Mouse (Mus musculus) neural tube, embryonic 11.5 days (tissue): ENCODE measurements around the gene Rasip1. TPM values are rescaled to one million over a fixed set of nuclear protein-coding genes. Genes with fewer than 3 reads are reported as not detected.
"Not testable (repeated sequence)": the region's sequence is repeated elsewhere in the genome, so short reads cannot be mapped to it uniquely, and the experiment has no call there.

Experiments used
- ATAC-seq: fragments of 200-750 bp; cut with Nextera tagmentation; 2 replicates; pipeline ENCODE4 v1.8.0; 2017; ENCODE audit warnings: moderate number of reproducible peaks, mild to moderate bottlenecking, moderate TSS enrichment, moderate library complexity; ENCODE audit not compliant: insufficient read depth, low FRiP score, low TSS enrichment
- DNase-seq: peaks from one replicate; pipeline ENCODE4 v3.0.0-alpha.2; 2015; ENCODE audit warnings: low spot score
- H3K27ac ChIP-seq: fragments of 300-500 bp; sonication (generic); 2 replicates; pipeline ENCODE4 v1.5.1; 2014; ENCODE audit warnings: low read depth, mild to moderate bottlenecking, low read length
- H3K27me3 ChIP-seq: fragments of 300-500 bp; sonication (generic); 2 replicates; pipeline ENCODE4 v1.6.1; 2014; ENCODE audit warnings: mild to moderate bottlenecking, low read length, mixed read lengths; ENCODE audit not compliant: control insufficient read depth, insufficient read depth
- H3K36me3 ChIP-seq: fragments of 300-500 bp; sonication (generic); 2 replicates; pipeline ENCODE4 v1.6.1; 2014; ENCODE audit warnings: mild to moderate bottlenecking, low read length, moderate library complexity, mixed read lengths; ENCODE audit not compliant: control insufficient read depth, insufficient read depth
- H3K4me1 ChIP-seq: fragments of 300-500 bp; sonication (generic); 2 replicates; pipeline ENCODE4 v1.6.1; 2014; ENCODE audit warnings: low read length, mixed read lengths; ENCODE audit not compliant: control insufficient read depth, insufficient read depth
- H3K4me2 ChIP-seq: fragments of 300-500 bp; sonication (generic); 2 replicates; pipeline ENCODE4 v1.6.1; 2014; ENCODE audit warnings: low read depth, mild to moderate bottlenecking, moderate library complexity
- H3K4me3 ChIP-seq: fragments of 300-500 bp; sonication (generic); 2 replicates; pipeline ENCODE4 v1.5.1; 2014; ENCODE audit warnings: low read depth, low read length
- H3K9ac ChIP-seq: fragments of 300-500 bp; sonication (generic); 2 replicates; pipeline ENCODE4 v1.6.1; 2014; ENCODE audit warnings: mild to moderate bottlenecking, low read length
- H3K9me3 ChIP-seq: fragments of 300-500 bp; sonication (generic); 2 replicates; pipeline ENCODE4 v1.6.1; 2016; ENCODE audit warnings: low read length; ENCODE audit not compliant: control insufficient read depth
- WGBS: fragments of 180-500 bp; shearing (Covaris S2); extraction: QIAGEN DNeasy Blood & Tissue Kit; methylation state at CpG from one replicate; pipeline ENCODE4 v1.1.7; 2014; 5-methylcytosine and 5-hydroxymethylcytosine counted together
- polyA plus RNA-seq: library from polyadenylated mRNA; unstranded; fragments of >200 nt; fragmentation: Nextera tagmentation; extraction: Ambion mirVana; gene quantifications from 2 replicates; pipeline ENCODE4 v1.2.1, GENCODE M21; 2014

Rasip1 gene
- polyA plus RNA-seq, 1 experiment from 2014 or later: 5.7 TPM

DNA sequence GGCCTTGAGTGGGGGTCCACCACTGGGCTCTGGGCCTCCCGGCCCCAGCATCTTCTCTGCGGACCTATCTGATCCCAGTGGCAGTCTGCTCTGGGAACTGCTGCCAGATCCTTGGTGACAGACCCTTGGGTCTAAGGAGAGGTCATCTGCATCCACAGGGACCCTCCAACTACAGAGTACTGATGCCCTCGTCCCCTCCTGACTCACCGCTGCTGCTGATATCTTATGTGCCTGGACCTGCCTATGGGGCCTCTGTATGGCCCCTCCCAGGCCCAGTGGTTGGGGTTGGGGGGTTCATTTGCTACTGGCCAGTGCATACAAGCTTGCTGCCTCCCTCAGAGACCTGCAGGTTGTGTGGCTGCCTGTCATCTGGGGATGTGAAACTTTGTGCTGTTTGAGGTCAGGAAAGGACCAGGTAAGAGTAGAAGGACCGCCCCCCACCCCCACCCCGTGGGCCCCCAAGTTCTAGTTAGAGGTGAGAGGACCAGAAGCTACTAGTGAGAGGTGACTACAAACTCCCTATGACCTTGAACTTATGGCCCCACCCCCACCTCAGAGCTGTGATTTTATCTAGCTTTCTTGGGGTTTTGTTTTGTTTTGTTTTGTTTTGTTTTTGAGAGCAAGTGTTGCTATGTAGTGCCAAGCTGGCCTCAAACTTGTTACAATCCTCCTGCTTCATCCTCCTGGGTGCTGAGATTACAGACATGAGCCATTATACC, 17.7 kb downstream of the Rasip1 start:
- DNase-seq (no peak), ATAC-seq (no peak)
- 67% methylated on average over 6 of the region's 6 CpGs for WGBS
- Histone ChIP-seq H3K4me1 (peaks cover 16% of the 10 kb centered on the region), H3K9ac (peak overlapping the region; percentile 53; the same call in 1 of the 2 replicates), H3K36me3 (no peaks in the 10 kb centered on the region), H3K27me3 (no peaks in the 10 kb centered on the region), H3K4me3 (peak overlapping the region; percentile 33; the same call in 1 of the 2 replicates), H3K27ac (peak overlapping the region; percentile 79; the same call in 1 of the 2 replicates), H3K4me2 (peak overlapping the region; percentile 73), H3K9me3 (no peaks in the 10 kb centered on the region)

DNA sequence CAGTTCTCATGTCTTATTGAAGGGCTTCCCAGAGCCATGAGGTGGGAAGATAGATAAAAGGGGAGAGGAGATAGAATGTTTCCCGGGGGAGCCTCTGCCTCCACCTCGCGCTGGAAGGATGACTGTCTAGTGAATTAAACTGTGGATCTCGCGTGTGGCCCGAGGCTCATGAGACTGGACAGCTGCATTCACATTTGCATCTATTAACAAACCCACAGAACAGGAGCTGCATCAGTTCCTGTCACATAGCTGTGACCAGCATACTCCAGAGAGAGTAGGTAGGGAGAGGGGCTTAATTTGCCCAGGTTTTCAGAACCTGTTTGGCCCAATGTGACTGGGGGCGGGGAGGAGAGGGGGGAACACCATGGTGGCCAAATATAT, 18.3 kb downstream of the Rasip1 start:
- ATAC-seq (no peak), DNase-seq (no peak)
- Histone ChIP-seq H3K9me3 (no peaks in the 10 kb centered on the region), H3K4me3 (no peak overlapping the region), H3K36me3 (no peaks in the 10 kb centered on the region), H3K27ac (no peak overlapping the region), H3K27me3 (no peaks in the 10 kb centered on the region), H3K4me1 (peaks cover 16% of the 10 kb centered on the region), H3K9ac (no peak overlapping the region), H3K4me2 (no peak overlapping the region)
- WGBS: 77% methylated on average over 7 of the region's 7 CpGs

DNA sequence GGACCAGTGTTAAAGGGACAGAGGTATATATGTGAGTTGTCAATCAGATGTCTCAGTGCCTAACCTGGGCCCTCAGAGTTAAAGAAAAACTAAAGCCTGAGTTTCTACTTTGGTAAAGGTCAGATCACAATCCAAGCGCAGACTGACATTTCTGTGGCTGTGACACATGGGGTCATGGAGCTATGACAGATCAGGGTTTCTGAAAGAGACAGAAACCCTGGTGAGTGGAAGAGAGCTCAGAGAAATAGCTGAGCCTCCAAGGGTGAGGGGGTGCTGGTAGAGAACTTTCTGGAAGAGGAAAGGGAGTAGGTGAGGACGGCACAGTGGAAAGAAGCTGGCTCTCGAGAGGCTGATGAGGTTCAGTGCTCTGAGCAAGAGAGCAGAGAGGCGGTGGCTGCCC, 19.4 kb downstream of the Rasip1 start:
- H3K9me3 ChIP-seq: no peaks in the 10 kb centered on the region
- H3K27ac ChIP-seq: no peak overlapping the region
- DNase-seq (no peak), ATAC-seq (no peak)
- H3K4me1 ChIP-seq: peaks cover 16% of the 10 kb centered on the region
- H3K4me2 ChIP-seq: no peak overlapping the region
- no peak overlapping the region for H3K4me3 ChIP-seq
- WGBS: 87% methylated on average over 4 of the region's 4 CpGs
- H3K27me3 ChIP-seq: no peaks in the 10 kb centered on the region
- H3K9ac ChIP-seq: peak overlapping the region; percentile 22; the same call in 1 of the 2 replicates
- no peaks in the 10 kb centered on the region for H3K36me3 ChIP-seq

DNA sequence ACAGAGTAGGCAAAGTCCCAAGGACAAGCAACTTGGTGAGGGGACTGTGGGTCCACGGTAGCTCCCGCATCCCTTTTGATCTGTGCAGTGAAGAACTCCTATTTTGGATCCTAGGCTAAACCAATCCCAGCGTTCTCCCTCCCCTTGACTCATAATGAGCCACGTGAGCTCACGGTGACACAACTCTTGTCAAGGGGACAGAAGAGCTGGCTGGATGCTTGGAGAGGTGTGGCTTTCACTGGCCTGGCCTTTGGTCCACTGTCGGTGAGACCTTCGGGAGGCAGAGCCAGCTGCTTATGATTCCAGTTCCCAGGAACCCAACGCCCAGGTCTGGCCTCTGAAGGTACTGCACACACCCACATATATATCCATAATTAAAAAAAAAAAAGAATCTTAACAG, 22.1 kb downstream of the Rasip1 start:
- H3K4me1 ChIP-seq: peaks cover 7% of the 10 kb centered on the region
- H3K9ac ChIP-seq: no peak overlapping the region
- DNase-seq (no peak), ATAC-seq (no peak)
- 81% methylated on average over 8 of the region's 8 CpGs for WGBS
- H3K27ac ChIP-seq: no peak overlapping the region
- H3K4me2 ChIP-seq: no peak overlapping the region
- H3K27me3 ChIP-seq: no peaks in the 10 kb centered on the region
- H3K9me3 ChIP-seq: no peaks in the 10 kb centered on the region
- no peak overlapping the region for H3K4me3 ChIP-seq
- H3K36me3 ChIP-seq: no peaks in the 10 kb centered on the region

DNA sequence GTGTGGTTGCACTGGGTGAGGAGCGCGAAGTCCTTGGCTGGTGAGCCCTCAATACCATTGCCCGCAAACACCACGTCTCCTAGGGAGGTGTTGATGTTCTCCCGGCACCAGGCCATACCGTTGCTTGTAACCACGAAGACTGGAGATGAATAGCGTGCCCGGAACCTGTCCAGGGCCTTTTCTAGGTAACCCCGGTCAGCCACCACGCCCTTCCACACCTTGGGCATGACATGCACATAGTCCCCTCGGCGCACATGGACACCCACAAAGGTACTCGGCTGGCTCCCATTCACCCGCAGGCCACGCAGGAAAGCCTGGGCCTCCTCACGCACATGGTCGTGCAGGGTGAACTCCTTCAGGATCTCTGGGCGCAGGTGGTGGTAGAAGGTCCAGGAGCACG, 23.2 kb downstream of the Rasip1 start:
- H3K27me3 ChIP-seq, H3K9ac ChIP-seq, DNase-seq, H3K27ac ChIP-seq, H3K4me3 ChIP-seq, ATAC-seq, H3K9me3 ChIP-seq, H3K36me3 ChIP-seq, H3K4me1 ChIP-seq, H3K4me2 ChIP-seq: not testable (repeated sequence)
- 96% methylated on average over 18 of the region's 20 CpGs for WGBS

DNA sequence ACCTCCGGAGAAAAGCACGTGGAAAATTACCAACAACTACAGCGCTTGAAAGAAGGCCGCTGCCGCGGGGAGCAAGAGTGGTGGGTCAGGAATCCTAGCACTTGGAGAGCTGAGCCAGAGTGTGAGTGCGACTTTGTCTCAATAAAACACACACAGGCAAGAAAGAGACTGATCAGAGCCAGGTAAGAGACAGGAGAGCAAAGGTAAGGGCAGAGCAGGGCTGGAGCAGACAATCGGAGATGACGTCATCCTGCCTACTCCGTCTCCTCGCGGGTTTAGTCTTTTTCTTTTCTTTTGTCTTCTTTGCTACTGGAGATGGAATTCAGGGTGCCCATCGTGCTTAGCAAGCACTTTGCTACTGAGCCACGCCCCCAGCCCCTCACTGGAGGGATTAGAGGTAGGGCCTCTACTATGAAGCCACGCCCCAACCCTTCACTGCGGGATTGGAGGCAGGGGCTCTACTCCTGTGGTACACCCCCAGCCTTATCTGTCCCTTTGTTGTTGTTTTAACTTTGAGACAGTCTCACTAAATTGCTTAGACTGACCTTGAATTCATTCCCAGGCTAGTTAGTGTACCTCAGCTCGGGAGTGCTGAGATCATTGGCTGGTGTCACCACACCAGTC, 27.2 kb downstream of the Rasip1 start:
- no peak for ATAC-seq
- Histone ChIP-seq H3K4me1 (0 out of 2 replicates have a peak, but pooled peaks cover 2% of the 10 kb centered on the region), H3K36me3 (no peaks in the 10 kb centered on the region), H3K4me2 (peak overlapping the region; percentile 7; the same call in 1 of the 2 replicates), H3K4me3 (no peak overlapping the region), H3K9ac (no peak overlapping the region), H3K27ac (no peak overlapping the region), H3K9me3 (no peaks in the 10 kb centered on the region), H3K27me3 (no peaks in the 10 kb centered on the region)
- DNase-seq: no peak
- WGBS: 39% methylated on average over 17 of the region's 17 CpGs

DNA sequence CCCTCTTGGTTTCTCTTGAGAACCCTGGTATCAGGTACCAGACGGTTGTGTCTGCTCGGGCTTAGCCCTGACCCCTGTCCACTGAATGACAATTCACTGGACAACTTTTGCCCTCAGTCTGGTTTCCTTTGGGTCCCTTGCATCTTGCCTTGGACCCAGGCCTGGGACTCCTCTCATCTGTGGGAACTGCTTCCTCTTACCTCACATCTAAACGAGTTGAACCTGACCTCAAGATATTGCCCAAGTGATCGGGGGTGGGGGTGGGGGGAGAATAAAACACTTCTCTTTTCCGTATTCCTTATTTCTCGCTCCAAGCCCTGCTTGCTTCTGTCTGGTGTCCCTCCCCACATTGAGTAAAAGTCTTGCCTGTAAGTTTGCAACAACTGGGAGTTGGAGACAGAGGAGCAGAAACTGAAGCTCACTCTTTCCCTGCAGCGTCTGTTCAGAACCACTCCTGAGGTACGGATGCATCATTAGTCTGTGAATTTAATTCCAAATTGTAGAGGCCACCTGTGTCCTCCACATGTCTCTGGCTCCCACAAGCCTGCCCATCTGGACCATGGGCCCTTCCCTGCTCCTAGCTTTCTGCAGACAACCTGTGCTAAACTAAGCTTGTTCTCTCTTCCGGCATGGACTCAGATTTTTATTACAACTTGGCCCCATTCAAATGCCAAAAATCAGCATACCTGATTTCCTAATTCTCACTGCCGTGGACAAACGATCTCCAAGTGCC, 33.6 kb downstream of the Rasip1 start:
- Histone ChIP-seq H3K9ac (no peak overlapping the region), H3K4me3 (no peak overlapping the region; the same call in 1 of the 2 replicates), H3K4me2 (no peak overlapping the region), H3K4me1 (no peaks in the 10 kb centered on the region), H3K27ac (no peak overlapping the region), H3K36me3 (no peaks in the 10 kb centered on the region), H3K9me3 (no peaks in the 10 kb centered on the region), H3K27me3 (no peaks in the 10 kb centered on the region)
- ATAC-seq (no peak), DNase-seq (no peak)
- 89% methylated on average over 11 of the region's 11 CpGs for WGBS

DNA sequence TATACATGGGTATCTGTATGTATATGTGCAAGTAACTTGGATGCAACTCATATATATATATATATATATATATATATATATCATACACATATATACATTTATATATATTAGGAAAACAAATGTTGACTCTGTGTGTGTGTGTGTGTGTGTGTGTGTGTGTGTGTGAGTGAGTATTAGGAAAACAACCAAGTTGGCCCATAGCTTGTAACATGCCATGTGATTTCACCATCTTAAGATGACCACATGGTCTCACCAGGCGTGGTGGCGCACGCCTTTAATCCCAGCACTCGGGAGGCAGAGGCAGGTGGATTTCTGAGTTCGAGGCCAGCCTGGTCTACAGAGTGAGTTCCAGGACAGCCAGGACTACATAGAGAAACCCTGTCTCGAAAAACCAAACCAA, 34.4 kb downstream of the Rasip1 start:
- 87% methylated on average over 6 of the region's 6 CpGs for WGBS
- not testable (repeated sequence) for H3K4me1 ChIP-seq, DNase-seq, H3K9me3 ChIP-seq, H3K9ac ChIP-seq, ATAC-seq, H3K27ac ChIP-seq, H3K4me3 ChIP-seq, H3K4me2 ChIP-seq, H3K36me3 ChIP-seq, H3K27me3 ChIP-seq
